Mouse (Mus musculus) forebrain, embryonic 11.5 days (tissue): ENCODE measurements around the gene Gm20894. TPM values are rescaled to one million over a fixed set of nuclear protein-coding genes. Genes with fewer than 3 reads are reported as not detected.
"Not testable (repeated sequence)": the region's sequence is repeated elsewhere in the genome, so short reads cannot be mapped to it uniquely, and the experiment has no call there.

Source experiments
- ATAC-seq: fragments of 200-750 bp; cut with Nextera tagmentation; replicated peaks from 2 replicates; pipeline ENCODE4 v1.8.0; 2017; ENCODE audit warnings: moderate TSS enrichment; ENCODE audit not compliant: low FRiP score
- DNase-seq: peaks from one replicate; pipeline ENCODE4 v3.0.0-alpha.2; 2017; ENCODE audit warnings: low spot score
- H3K27ac ChIP-seq: fragments of 300-500 bp; sonication (generic); 2 replicates; pipeline ENCODE4 v1.5.1; 2014; ENCODE audit warnings: low read depth, low read length
- H3K27me3 ChIP-seq: fragments of 300-500 bp; sonication (generic); 2 replicates; pipeline ENCODE4 v1.6.1; 2014; ENCODE audit warnings: mild to moderate bottlenecking, low read length, mixed read lengths; ENCODE audit not compliant: control insufficient read depth, insufficient read depth
- H3K36me3 ChIP-seq: fragments of 300-500 bp; sonication (generic); 2 replicates; pipeline ENCODE4 v1.6.1; 2014; ENCODE audit warnings: mild to moderate bottlenecking, low read length, moderate library complexity, mixed read lengths; ENCODE audit not compliant: control insufficient read depth, insufficient read depth
- H3K4me1 ChIP-seq: fragments of 300-500 bp; sonication (generic); replicated peaks from 2 replicates; pipeline ENCODE4 v1.6.1; 2014; ENCODE audit warnings: low read length, mixed read lengths; ENCODE audit not compliant: control insufficient read depth, insufficient read depth
- H3K4me2 ChIP-seq: fragments of 300-500 bp; sonication (generic); 2 replicates; pipeline ENCODE4 v1.6.1; 2014; ENCODE audit warnings: low read depth, mild to moderate bottlenecking, low read length, moderate library complexity, mixed read lengths; ENCODE audit not compliant: severe bottlenecking
- H3K4me3 ChIP-seq: fragments of 300-500 bp; sonication (generic); 2 replicates; pipeline ENCODE4 v1.5.1; 2014; ENCODE audit warnings: low read depth, low read length
- H3K9ac ChIP-seq: fragments of 300-500 bp; sonication (generic); 2 replicates; pipeline ENCODE4 v1.6.1; 2014; ENCODE audit warnings: low read length
- H3K9me3 ChIP-seq: fragments of 300-500 bp; sonication (generic); 2 replicates; pipeline ENCODE4 v1.6.1; 2016; ENCODE audit warnings: low read length, mixed read lengths; ENCODE audit not compliant: control insufficient read depth
- WGBS: fragments of 180-500 bp; shearing (Covaris S2); extraction: QIAGEN DNeasy Blood & Tissue Kit; methylation state at CpG from one replicate; pipeline ENCODE4 v1.1.7; 2014; 5-methylcytosine and 5-hydroxymethylcytosine counted together
- polyA plus RNA-seq: library from polyadenylated mRNA; unstranded; fragments of >200 nt; fragmentation: Nextera tagmentation; extraction: Ambion mirVana; gene quantifications from 2 replicates; pipeline ENCODE4 v1.2.1, GENCODE M21; 2014

Gm20894 gene
- not detected in 2 replicates for polyA plus RNA-seq

GRCm38 (mm10) chrY:28271412-28271811, at the start of gene Gm20894:
Gene Gm20894, minus strand, starts transcription at chrY:28271512.
- H3K27me3 ChIP-seq, H3K4me1 ChIP-seq: not testable (repeated sequence)
- no CpG with 5 or more reads among the region's 5 CpGs for WGBS

More at GRCm38 (mm10) chrY:28271412-28271811, at the start of gene Gm20894:
- DNase-seq, H3K4me3 ChIP-seq, H3K4me2 ChIP-seq, ATAC-seq, H3K9ac ChIP-seq, H3K27ac ChIP-seq, H3K9me3 ChIP-seq, H3K36me3 ChIP-seq: not testable (repeated sequence)
